Mouse (Mus musculus): ENCODE data around the gene Btrc. TPM values are rescaled to one million over a fixed set of nuclear protein-coding genes. Genes with fewer than 3 reads are reported as not detected.

The Btrc gene
- polyA plus RNA-seq, 1 experiment from 2014 or later = 43.5 TPM

DNA sequence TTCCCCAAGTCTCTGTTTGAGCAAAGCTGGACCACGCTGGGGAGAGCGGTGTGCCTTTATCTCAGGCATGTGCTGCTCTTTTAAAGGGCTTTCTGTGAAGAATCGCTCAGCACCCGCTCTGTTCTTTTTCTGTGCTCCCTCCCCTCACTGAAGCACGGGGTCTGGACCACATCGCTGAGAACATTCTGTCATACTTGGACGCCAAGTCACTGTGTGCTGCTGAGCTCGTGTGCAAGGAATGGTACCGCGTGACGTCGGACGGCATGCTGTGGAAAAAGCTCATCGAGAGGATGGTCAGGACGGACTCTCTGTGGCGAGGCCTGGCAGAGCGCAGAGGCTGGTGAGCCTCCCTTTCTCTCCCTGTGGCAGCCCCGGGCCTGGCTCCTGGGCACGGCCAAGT is 144.0 kb downstream of the Btrc start:
- H3K4me3 ChIP-seq (ENCODE audit: low read depth, low read length) = no peak overlapping the region
- H3K9ac ChIP-seq = no peak overlapping the region
- no peaks in the 10 kb centered on the region for H3K27me3 ChIP-seq (ENCODE audit: insufficient read depth, low read length)
- H3K9me3 ChIP-seq (ENCODE audit: low read depth, low read length) = no peaks in the 10 kb centered on the region
- 67% methylated on average over 19 of the region's 19 CpGs for WGBS
- no peak for ATAC-seq (ENCODE audit: insufficient read depth)
- DNase-seq = no peak
- no peaks in the 10 kb centered on the region for H3K4me1 ChIP-seq (ENCODE audit: insufficient read depth)
- no peak overlapping the region for H3K4me2 ChIP-seq
- no peak for TF ChIP-seq CTCF (IDR thresholded peaks at IDR 0.05; ENCODE audit: low read depth)
- no peaks in the 10 kb centered on the region; the same call in 1 of the 2 replicates for H3K36me3 ChIP-seq (ENCODE audit: insufficient read depth)
- H3K27ac ChIP-seq (ENCODE audit: low read depth) = no peak overlapping the region

GRCm38 (mm10) chr19:45510680-45511079 is 147.1 kb downstream of the Btrc start:
- DNase-seq (no peak), ATAC-seq (ENCODE audit: insufficient read depth) (no peak)
- TF ChIP-seq CTCF (IDR thresholded peaks at IDR 0.05; ENCODE audit: low read depth) = no peak
- H3K27ac ChIP-seq (ENCODE audit: low read depth) = no peak overlapping the region
- no peak overlapping the region for H3K9ac ChIP-seq
- H3K4me1 ChIP-seq (ENCODE audit: insufficient read depth) = no peaks in the 10 kb centered on the region
- 75% methylated on average over 3 of the region's 3 CpGs for WGBS
- H3K9me3 ChIP-seq (ENCODE audit: low read depth, low read length) = no peaks in the 10 kb centered on the region
- no peaks in the 10 kb centered on the region for H3K27me3 ChIP-seq (ENCODE audit: insufficient read depth, low read length)
- H3K4me2 ChIP-seq = no peak overlapping the region
- peaks cover 18% of the 10 kb centered on the region; the same call in 1 of the 2 replicates for H3K36me3 ChIP-seq (ENCODE audit: insufficient read depth)
- no peak overlapping the region for H3K4me3 ChIP-seq (ENCODE audit: low read depth, low read length)

GRCm38 (mm10) chr19:45511406-45511805 is 147.9 kb downstream of the Btrc start:
- no peak for ATAC-seq (ENCODE audit: insufficient read depth)
- DNase-seq = no peak
- H3K9me3 ChIP-seq (ENCODE audit: low read depth, low read length) = no peaks in the 10 kb centered on the region
- H3K27me3 ChIP-seq (ENCODE audit: insufficient read depth, low read length) = no peaks in the 10 kb centered on the region
- no peak for TF ChIP-seq CTCF (IDR thresholded peaks at IDR 0.05; ENCODE audit: low read depth)
- H3K4me3 ChIP-seq (ENCODE audit: low read depth, low read length) = no peak overlapping the region
- no peak overlapping the region for H3K27ac ChIP-seq (ENCODE audit: low read depth)
- WGBS = 83% methylated on average over 4 of the region's 4 CpGs
- no peak overlapping the region for H3K9ac ChIP-seq
- H3K4me2 ChIP-seq = no peak overlapping the region
- peaks cover 22% of the 10 kb centered on the region; the same call in 1 of the 2 replicates for H3K36me3 ChIP-seq (ENCODE audit: insufficient read depth)
- H3K4me1 ChIP-seq (ENCODE audit: insufficient read depth) = no peaks in the 10 kb centered on the region

DNA sequence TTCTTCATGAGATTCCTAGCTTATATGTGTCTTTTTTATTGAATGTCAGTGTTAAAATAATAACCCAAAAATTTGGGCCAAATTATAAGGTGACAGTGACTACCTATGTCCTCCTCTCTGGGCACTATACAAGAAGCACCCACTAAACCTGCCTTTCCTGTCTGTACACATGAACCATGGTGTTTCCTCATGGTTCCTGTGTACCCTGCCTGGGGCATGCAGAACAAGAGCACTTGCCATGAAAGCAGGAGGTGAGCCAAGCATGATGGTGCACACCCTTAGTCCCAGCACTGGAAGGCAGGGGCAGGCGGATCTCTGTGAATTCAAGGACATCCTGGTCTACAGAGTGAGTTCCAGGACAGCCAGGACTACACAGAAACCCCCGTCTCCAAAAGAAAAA is 151.8 kb downstream of the Btrc start:
- 85% methylated on average over 2 of the region's 2 CpGs for WGBS
- Histone ChIP-seq H3K4me2 (no peak overlapping the region), H3K9ac (no peak overlapping the region), H3K36me3 (ENCODE audit: insufficient read depth) (peaks cover 38% of the 10 kb centered on the region), H3K27ac (ENCODE audit: low read depth) (no peak overlapping the region), H3K4me3 (ENCODE audit: low read depth, low read length) (no peak overlapping the region), H3K4me1 (ENCODE audit: insufficient read depth) (no peaks in the 10 kb centered on the region), H3K9me3 (ENCODE audit: low read depth, low read length) (no peaks in the 10 kb centered on the region), H3K27me3 (ENCODE audit: insufficient read depth, low read length) (no peaks in the 10 kb centered on the region)
- no peak for ATAC-seq (ENCODE audit: insufficient read depth)
- no peak for TF ChIP-seq CTCF (IDR thresholded peaks at IDR 0.05; ENCODE audit: low read depth)
- no peak for DNase-seq

- Histone ChIP-seq H3K4me3 (ENCODE audit: low read depth, low read length) (no peak overlapping the region), H3K9me3 (ENCODE audit: low read depth, low read length) (no peaks in the 10 kb centered on the region), H3K36me3 (ENCODE audit: insufficient read depth) (peaks cover 46% of the 10 kb centered on the region), H3K9ac (no peak overlapping the region), H3K4me1 (ENCODE audit: insufficient read depth) (no peaks in the 10 kb centered on the region), H3K4me2 (no peak overlapping the region), H3K27ac (ENCODE audit: low read depth) (no peak overlapping the region), H3K27me3 (ENCODE audit: insufficient read depth, low read length) (no peaks in the 10 kb centered on the region)
- WGBS = 89% methylated on average over 12 of the region's 12 CpGs
- no peak for TF ChIP-seq CTCF (IDR thresholded peaks at IDR 0.05; ENCODE audit: low read depth)
- ATAC-seq (ENCODE audit: insufficient read depth) (no peak), DNase-seq (no peak)
These were observed 152.7 kb downstream of the Btrc start for GRCm38 (mm10) chr19:45516264-45516663.

DNA sequence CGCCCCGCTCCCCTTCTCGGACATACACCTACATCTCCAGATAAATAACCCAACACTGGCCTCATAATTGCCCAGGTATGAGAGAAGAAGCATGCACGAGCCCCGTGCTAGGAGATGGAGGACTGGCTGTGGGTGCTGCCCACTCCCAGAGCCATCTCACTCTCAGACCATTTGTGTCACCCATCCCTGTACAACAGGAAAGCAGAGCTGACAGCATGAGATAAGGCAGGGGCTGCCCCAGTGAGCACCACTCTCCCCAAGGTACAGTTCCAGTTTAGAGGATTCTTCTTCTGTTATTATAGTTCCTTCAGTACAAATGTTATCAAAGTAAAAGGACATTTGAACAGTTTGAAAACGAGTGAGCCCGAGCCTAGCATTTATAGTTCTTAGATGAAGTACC is 163.8 kb downstream of the Btrc start:
- H3K36me3 ChIP-seq (ENCODE audit: insufficient read depth) = peaks cover 38% of the 10 kb centered on the region
- 85% methylated on average over 7 of the region's 7 CpGs for WGBS

GRCm38 (mm10) chr19:45527931-45528534 is 164.5 kb downstream of the Btrc start:
- no peaks in the 10 kb centered on the region for H3K27me3 ChIP-seq (ENCODE audit: insufficient read depth, low read length)
- DNase-seq = no peak
- no peak overlapping the region for H3K9ac ChIP-seq
- no peak for ATAC-seq (ENCODE audit: insufficient read depth)
- no peak overlapping the region for H3K4me2 ChIP-seq
- no peak for TF ChIP-seq CTCF (IDR thresholded peaks at IDR 0.05; ENCODE audit: low read depth)
- no peaks in the 10 kb centered on the region; the same call in 1 of the 2 replicates for H3K4me1 ChIP-seq (ENCODE audit: insufficient read depth)
- no peak overlapping the region for H3K4me3 ChIP-seq (ENCODE audit: low read depth, low read length)
- no peak overlapping the region for H3K27ac ChIP-seq (ENCODE audit: low read depth)
- no peaks in the 10 kb centered on the region for H3K9me3 ChIP-seq (ENCODE audit: low read depth, low read length)
- H3K36me3 ChIP-seq (ENCODE audit: insufficient read depth) = peaks cover 32% of the 10 kb centered on the region
- 78% methylated on average over 10 of the region's 10 CpGs for WGBS

More for the DNA sequence above, 163.8 kb downstream of the Btrc start:
- ATAC-seq (ENCODE audit: insufficient read depth) (no peak), DNase-seq (no peak)
- no peak for TF ChIP-seq CTCF (IDR thresholded peaks at IDR 0.05; ENCODE audit: low read depth)
- no peak overlapping the region for H3K27ac ChIP-seq (ENCODE audit: low read depth)
- no peak overlapping the region for H3K4me3 ChIP-seq (ENCODE audit: low read depth, low read length)
- H3K9me3 ChIP-seq (ENCODE audit: low read depth, low read length) = no peaks in the 10 kb centered on the region
- no peaks in the 10 kb centered on the region for H3K27me3 ChIP-seq (ENCODE audit: insufficient read depth, low read length)
- H3K4me1 ChIP-seq (ENCODE audit: insufficient read depth) = no peaks in the 10 kb centered on the region; the same call in 1 of the 2 replicates
- H3K4me2 ChIP-seq = no peak overlapping the region
- H3K9ac ChIP-seq = no peak overlapping the region

All from lung, embryonic 14.5 days (tissue).